Mouse (Mus musculus) gastrocnemius, adult 8-10 months (tissue): ENCODE results near the gene Anxa9. TPM values are rescaled to one million over a fixed set of nuclear protein-coding genes. Genes with fewer than 3 reads are reported as not detected.
"Not testable (repeated sequence)": the region's sequence is repeated elsewhere in the genome, so short reads cannot be mapped to it uniquely, and the experiment has no call there.

Source experiments
- DNase-seq, 2 experiments: peaks; one replicate each; pipeline ENCODE4 v3.0.0; 2022; ENCODE audit warnings: low spot score in 2 of 2
- total RNA-seq, 4 experiments: library from RNA; stranded (reverse); gene quantifications; 2 replicates each; pipeline ENCODE4 v1.2.4; 2022

The Anxa9 gene
- total RNA-seq = not detected

DNA sequence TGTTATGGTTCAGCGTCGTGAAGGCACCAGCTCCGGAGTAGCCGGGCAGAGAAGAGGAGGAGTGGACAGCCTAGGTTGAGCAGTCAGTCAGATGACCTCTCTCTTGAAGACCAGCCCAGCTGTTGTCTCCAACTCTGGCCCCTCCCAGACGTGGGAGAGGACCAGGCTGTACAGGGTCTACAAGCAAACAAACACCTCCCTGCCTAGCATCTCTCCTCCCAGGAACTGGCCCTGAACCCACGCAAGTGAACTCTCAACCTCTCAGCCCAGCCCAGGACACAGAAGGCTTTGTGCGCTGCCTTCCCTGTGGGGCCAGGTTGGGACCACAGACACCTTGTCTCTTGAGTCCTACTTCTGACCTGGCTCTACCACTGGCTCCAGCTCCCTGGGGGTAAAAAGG is at the start of gene Anxa9:
Gene Anxa9, minus strand, starts transcription at position 77 of the 400 bp plus-strand sequence.
- no peak for DNase-seq

DNA sequence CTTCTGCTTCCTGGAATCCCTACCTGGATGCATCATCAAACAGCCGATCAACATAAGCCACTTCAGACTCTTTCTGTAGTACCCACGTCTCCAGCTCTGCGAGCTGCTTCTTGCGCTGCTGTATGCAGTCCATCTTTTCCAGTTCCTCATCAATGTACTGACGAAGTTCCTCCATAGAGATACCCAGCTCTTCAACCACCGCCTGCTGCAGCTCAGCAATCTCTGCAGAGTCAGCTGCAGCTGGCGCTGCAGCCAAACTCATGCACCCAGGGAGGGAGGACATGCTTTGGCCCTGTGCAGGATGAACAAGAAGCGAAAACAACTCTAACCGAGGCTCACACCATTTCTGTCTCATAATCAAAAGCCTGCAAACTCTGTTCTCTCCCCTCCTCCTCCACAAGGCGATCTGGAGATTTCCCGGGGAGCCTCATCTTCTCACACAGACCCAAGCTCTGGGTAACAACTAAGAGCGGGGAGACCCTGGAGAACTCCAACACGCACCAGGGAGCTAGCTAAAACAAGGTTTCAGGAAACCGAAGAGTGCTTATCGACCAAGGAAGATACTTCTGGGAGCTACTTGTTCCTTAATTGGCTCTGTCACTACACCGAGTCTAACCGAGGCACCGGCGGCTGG is 49.1 kb upstream of the Anxa9 start:
- DNase-seq = not testable (repeated sequence)

GRCm38 (mm10) chr3:95349491-95349890 is 42.5 kb upstream of the Anxa9 start:
- no peak for DNase-seq

DNA sequence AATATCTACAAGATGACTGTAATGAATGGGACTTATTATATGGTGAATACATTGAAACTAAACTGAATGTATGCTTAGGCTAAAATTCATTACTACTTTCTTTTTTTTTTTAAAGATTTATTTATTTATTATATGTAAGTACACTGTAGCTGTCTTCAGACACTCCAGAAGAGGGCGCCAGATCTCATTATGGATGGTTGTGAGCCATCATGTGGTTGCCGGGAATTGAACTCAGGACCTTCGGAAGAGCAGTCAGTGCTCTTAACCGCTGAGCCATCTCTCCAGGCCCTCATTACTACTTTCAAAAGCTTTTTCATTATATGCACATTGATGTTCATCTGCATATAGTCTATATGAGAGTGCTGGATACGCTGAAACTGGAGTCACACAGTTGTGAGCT is 41.4 kb upstream of the Anxa9 start:
- DNase-seq = not testable (repeated sequence)

DNA sequence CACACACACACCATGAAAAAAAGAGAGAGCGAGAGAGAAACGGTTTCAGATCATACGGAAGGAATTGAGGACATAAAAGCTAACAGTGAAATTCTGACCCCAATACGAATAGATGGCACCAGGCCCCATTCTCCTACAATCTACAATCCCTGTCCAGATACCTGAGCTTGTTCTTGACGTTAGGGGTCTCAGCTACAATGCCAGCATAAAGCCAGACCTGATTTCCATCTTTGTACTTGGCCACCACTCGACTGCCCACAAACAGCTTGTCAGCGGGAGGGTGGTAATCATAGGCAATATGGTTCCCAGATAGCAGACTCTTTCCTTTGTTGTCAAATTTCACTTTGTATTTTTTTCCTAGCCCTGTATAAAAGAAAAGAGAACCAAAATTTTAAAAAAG is 39.5 kb upstream of the Anxa9 start:
- no peak for DNase-seq

DNA sequence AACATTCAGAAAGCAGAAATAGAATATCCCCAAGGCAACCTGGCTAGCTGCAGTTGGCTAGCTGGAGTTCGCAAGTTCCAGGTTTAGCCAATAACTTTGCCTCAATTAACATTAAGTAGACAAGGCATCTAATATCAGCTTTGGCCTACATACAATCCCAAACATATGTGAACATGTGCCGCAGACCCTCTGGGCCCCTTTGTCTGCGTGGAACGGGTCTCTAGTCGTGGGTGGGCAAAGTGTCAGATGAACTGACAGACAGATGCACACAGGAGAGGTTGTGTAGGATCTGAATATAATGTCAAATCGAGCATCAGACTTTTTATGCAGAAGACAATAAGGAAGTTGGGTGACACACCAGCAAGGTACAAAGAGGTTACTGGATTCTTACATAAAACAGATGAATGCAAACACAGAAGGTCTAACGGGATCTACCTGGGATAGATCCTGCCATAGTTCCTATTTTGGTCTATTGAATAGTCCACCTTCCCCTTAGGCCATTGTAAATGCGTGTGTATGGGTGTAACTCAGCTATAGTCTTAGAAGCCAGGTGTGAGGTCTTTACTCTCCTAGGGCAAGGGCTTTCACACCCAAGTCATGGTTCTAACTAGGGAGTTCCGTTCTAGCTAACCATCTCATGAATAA is 36.5 kb upstream of the Anxa9 start:
- DNase-seq = not testable (repeated sequence)

DNA sequence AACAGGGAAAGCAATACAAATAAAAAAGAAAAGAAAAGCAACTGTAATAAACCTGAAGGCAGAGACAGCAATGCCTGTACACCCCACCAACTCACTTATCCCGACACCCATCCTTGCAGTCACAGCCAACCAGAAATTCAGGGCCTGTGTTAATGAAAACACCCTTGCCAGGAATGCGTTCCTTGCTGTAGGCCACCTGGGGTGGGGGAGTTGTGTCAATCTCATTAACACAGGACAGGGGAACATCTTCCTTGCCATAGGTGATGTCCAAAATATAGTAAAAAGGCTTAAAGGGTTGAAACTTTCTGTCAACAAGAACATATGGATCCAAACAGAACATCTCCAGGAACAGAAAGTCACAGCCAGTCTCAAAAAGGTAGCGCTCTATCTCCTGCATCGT is 31.3 kb upstream of the Anxa9 start:
- no peak for DNase-seq

- DNase-seq = no peak
Observed at GRCm38 (mm10) chr3:95337345-95337744, 30.4 kb upstream of the Anxa9 start.

GRCm38 (mm10) chr3:95331528-95331927 is 24.6 kb upstream of the Anxa9 start:
- no peak for DNase-seq

- no peak for DNase-seq
Observed at GRCm38 (mm10) chr3:95328803-95329404, 21.9 kb upstream of the Anxa9 start.

GRCm38 (mm10) chr3:95324454-95325144 is 17.6 kb upstream of the Anxa9 start:
- no peak for DNase-seq

GRCm38 (mm10) chr3:95323429-95323828 is 16.5 kb upstream of the Anxa9 start:
- no peak for DNase-seq

GRCm38 (mm10) chr3:95319701-95320625 is 13.0 kb upstream of the Anxa9 start:
- no peak for DNase-seq

DNA sequence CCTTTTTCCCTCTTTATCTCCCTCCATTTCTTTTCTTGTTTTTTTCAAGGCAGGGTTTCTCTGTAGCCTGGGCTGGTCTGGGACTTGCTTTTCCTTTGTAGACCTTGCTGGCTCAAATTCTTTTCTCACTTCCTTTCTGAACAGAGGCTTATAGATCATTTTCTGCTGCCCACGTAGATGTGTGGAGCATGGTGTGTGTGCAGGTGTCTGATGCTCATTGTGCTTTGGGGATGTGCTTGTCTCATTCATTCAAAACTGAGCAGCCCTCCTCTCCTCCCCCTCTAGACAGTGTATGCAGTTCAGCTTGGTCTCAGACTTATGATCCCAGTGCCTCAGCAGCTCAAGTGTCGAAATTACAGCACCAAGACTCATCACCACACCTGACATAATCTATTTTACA is 12.1 kb upstream of the Anxa9 start:
- no peak for DNase-seq

- DNase-seq = peak in 1 of 2 experiments; percentile 46
Observed at GRCm38 (mm10) chr3:95318548-95318947, 11.6 kb upstream of the Anxa9 start.

DNA sequence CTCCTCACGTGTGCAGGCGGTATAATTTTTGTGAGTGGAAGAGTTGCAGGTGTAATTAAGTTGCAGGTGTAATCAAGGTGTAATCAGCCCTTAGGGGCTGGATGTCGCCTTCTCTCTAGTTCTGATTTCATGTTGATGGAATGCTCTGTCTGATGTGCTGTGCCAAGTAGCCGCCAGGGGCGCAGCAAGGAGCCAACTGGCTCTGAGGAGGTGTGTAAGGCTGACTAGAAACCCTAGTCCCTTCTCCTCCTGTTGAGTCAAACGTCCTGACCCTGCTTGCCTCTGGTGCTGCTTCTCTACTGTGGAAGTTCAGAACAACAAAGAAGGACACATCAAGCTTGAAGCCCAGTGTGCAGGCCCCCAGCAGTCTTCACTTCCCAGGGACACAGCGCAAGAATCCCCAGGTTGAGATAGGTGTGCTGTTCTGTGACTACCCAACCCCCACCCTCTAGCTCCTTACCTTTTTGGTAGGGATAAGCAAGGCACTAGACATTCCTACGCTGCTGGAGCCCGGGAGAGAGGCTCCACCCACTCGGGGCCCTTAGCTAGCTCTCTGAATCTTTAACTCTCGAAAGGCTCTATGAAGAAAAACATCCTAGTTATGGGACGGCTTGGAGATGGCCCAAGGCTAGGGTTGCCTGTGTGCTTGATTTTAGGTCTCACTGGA is 10.6 kb upstream of the Anxa9 start:
- DNase-seq = peak; percentile 53 to 66

GRCm38 (mm10) chr3:95315844-95316550 is 9.0 kb upstream of the Anxa9 start:
- DNase-seq = no peak

GRCm38 (mm10) chr3:95315094-95315843 is 8.3 kb upstream of the Anxa9 start:
- peak; percentile 77 to 85 for DNase-seq

GRCm38 (mm10) chr3:95314486-95315093 is 7.6 kb upstream of the Anxa9 start, which contains the start of gene Cers2:
Gene Cers2, plus strand, starts transcription at chr3:95314791.
- no peak for DNase-seq
